ENCODE assay signal across 29 mouse cellular contexts in the genomic region with DNA sequence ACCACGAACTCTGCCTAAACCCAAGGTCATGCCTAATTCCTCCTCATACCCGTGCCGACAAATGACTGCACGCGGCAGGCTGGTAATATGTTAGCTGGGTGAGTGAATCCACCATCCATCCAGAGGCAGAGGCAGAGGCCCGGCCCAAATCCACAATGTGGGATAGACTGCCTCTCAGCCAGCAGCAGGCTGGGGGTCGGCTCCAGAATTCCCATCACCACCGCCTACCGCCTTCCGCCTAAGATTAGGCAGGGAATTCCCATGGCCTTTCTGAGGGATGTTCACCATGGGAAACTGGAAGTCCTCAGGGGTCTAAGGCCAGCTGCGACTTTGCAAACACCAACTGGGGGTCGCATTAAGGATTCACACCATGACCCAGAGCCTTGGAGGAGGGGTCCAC. TPM values are rescaled to one million over a fixed set of nuclear protein-coding genes. Genes with fewer than 3 reads are reported as not detected.
DNase-seq lines count a peak whose midpoint lies in the region; ATAC-seq and TF ChIP-seq lines count a peak whose summit lies in the region.
"Had no signal": no experiment of that assay in that cellular context is flagged by ENCODE, and none has a peak within 500 bp of the region (broad histone marks: within the 10 kb centered on the region; RNA-seq: fewer than 3 reads in every experiment).

No protein-coding gene starts in this region.

- WGBS in midbrain, embryonic 16.5 days = 27% methylated on average over 12 of the region's 12 CpGs
- 33% methylated on average over 12 of the region's 12 CpGs for WGBS in midbrain, postnatal 0 days
- WGBS in hindbrain, embryonic 14.5 days = 11% methylated on average over 12 of the region's 12 CpGs
- 6% methylated on average over 12 of the region's 12 CpGs for WGBS in neural tube, embryonic 14.5 days

- no peak overlapping the region for H3K4me3 ChIP-seq in layer of hippocampus, adult 2 months
- H3K4me3 ChIP-seq in midbrain, embryonic 16.5 days (ENCODE audit: low read depth, low read length) = no peak overlapping the region
- no peak overlapping the region for H3K4me3 ChIP-seq in midbrain, postnatal 0 days (ENCODE audit: low read depth, low read length)
- H3K4me3 ChIP-seq in hindbrain, embryonic 14.5 days (replicated peaks; ENCODE audit: low read length) = no peak overlapping the region
- no peak overlapping the region for H3K4me3 ChIP-seq in neural tube, embryonic 14.5 days (ENCODE audit: low read depth, low read length)
- H3K4me3 ChIP-seq: embryonic facial prominence, embryonic 10.5 days; embryonic facial prominence, embryonic 15.5 days; forebrain, embryonic 12.5 days; heart, embryonic 13.5 days; intestine, embryonic 15.5 days; limb, embryonic 12.5 days; liver, embryonic 15.5 days; megakaryocyte, embryonic 14.5 days had no signal

- peaks cover 27% of the 10 kb centered on the region for H3K4me1 ChIP-seq in midbrain, embryonic 16.5 days (ENCODE audit: control insufficient read depth, insufficient read depth, low read length)
- H3K4me1 ChIP-seq in midbrain, postnatal 0 days (ENCODE audit: insufficient read depth, low read length) = peaks cover 4% of the 10 kb centered on the region; the same call in 1 of the 2 replicates
- peaks cover 40% of the 10 kb centered on the region for H3K4me1 ChIP-seq in hindbrain, embryonic 14.5 days (replicated peaks; ENCODE audit: control insufficient read depth, insufficient read depth, low read length)
- H3K4me1 ChIP-seq in neural tube, embryonic 14.5 days (ENCODE audit: control insufficient read depth, insufficient read depth, low read length) = peaks cover 30% of the 10 kb centered on the region
- H3K4me1 ChIP-seq: embryonic facial prominence, embryonic 15.5 days; intestine, embryonic 15.5 days; liver, embryonic 15.5 days had no signal

- H3K4me2 ChIP-seq in midbrain, embryonic 16.5 days (ENCODE audit: low read length) = no peak overlapping the region
- no peak overlapping the region for H3K4me2 ChIP-seq in midbrain, postnatal 0 days (ENCODE audit: low read depth, low read length, poor library complexity, severe bottlenecking)
- peak overlapping the region; percentile 12; the same call in 1 of the 2 replicates for H3K4me2 ChIP-seq in hindbrain, embryonic 14.5 days (replicated peaks)
- peak overlapping the region; percentile 11; the same call in 1 of the 2 replicates for H3K4me2 ChIP-seq in neural tube, embryonic 14.5 days (ENCODE audit: low read depth, low read length)
- H3K4me2 ChIP-seq: embryonic facial prominence, embryonic 15.5 days; forebrain, embryonic 12.5 days; heart, embryonic 13.5 days; intestine, embryonic 15.5 days; limb, embryonic 12.5 days; liver, embryonic 15.5 days had no signal

- no peak for DNase-seq in layer of hippocampus, adult 2 months (ENCODE audit: low spot score in 2 of 2)
- no peak for DNase-seq in layer of hippocampus, adult 8-10 months (ENCODE audit: low spot score in 2 of 2)
- DNase-seq in midbrain, postnatal 0 days (ENCODE audit: low spot score) = no peak
- DNase-seq in hindbrain, embryonic 14.5 days (ENCODE audit: low spot score) = no peak
- no peak for DNase-seq in thymus, postnatal 36 days
- no peak for DNase-seq in frontal cortex, postnatal 25 days (ENCODE audit: low spot score in 2 of 2)
- DNase-seq: adrenal gland, postnatal 14 days; cerebellum, adult 11 months; cerebellum, adult 9-10 months; cerebellum, postnatal 36 days; forebrain, postnatal 0 days; gastrocnemius, postnatal 10 days; heart, postnatal 10 days; kidney, adult 8-10 months; lung, postnatal 36 days had no signal

- ATAC-seq in midbrain, embryonic 16.5 days = no peak
- ATAC-seq in midbrain, postnatal 0 days (ENCODE audit: low FRiP score) = no peak
- ATAC-seq in hindbrain, embryonic 14.5 days (ENCODE audit: low FRiP score) = 0 out of 2 replicates have a peak, but pooled peaks have one; percentile 10
- ATAC-seq in neural tube, embryonic 14.5 days (ENCODE audit: low read depth) = peak; percentile 36; the same call in 1 of the 2 replicates
- ATAC-seq: CD4-positive, CD25-positive, alpha-beta regulatory T cell, adult 4 months; forebrain, postnatal 0 days; intestine, embryonic 15.5 days had no signal

- no peak for TF ChIP-seq CTCF in layer of hippocampus, adult 2 months (conservative IDR thresholded peaks at IDR 0.05)
- TF ChIP-seq CTCF in midbrain, postnatal 0 days (IDR thresholded peaks at IDR 0.05) = no peak

- no peaks in the 10 kb centered on the region for H3K9me3 ChIP-seq in midbrain, embryonic 16.5 days (replicated peaks; ENCODE audit: control insufficient read depth, low read length, poor library complexity, severe bottlenecking)
- H3K9me3 ChIP-seq in midbrain, postnatal 0 days (ENCODE audit: low read length) = no peaks in the 10 kb centered on the region
- H3K9me3 ChIP-seq in hindbrain, embryonic 14.5 days (ENCODE audit: control insufficient read depth, low read length) = no peaks in the 10 kb centered on the region
- no peaks in the 10 kb centered on the region for H3K9me3 ChIP-seq in neural tube, embryonic 14.5 days (ENCODE audit: control insufficient read depth, low read length)
- H3K9me3 ChIP-seq: embryonic facial prominence, embryonic 10.5 days; embryonic facial prominence, embryonic 15.5 days; forebrain, embryonic 12.5 days; heart, embryonic 13.5 days; intestine, embryonic 15.5 days; limb, embryonic 12.5 days; liver, embryonic 15.5 days; megakaryocyte, embryonic 14.5 days had no signal

- H3K36me3 ChIP-seq in midbrain, embryonic 16.5 days (ENCODE audit: control insufficient read depth, insufficient read depth, low read length) = no peaks in the 10 kb centered on the region
- H3K36me3 ChIP-seq in midbrain, postnatal 0 days (ENCODE audit: insufficient read depth, low read length) = no peaks in the 10 kb centered on the region
- no peaks in the 10 kb centered on the region; the same call in 1 of the 2 replicates for H3K36me3 ChIP-seq in hindbrain, embryonic 14.5 days (replicated peaks; ENCODE audit: control insufficient read depth, insufficient read depth)
- no peaks in the 10 kb centered on the region for H3K36me3 ChIP-seq in neural tube, embryonic 14.5 days (ENCODE audit: control insufficient read depth, insufficient read depth, low read length)
- H3K36me3 ChIP-seq: embryonic facial prominence, embryonic 10.5 days; embryonic facial prominence, embryonic 15.5 days; forebrain, embryonic 12.5 days; heart, embryonic 13.5 days; intestine, embryonic 15.5 days; limb, embryonic 12.5 days; liver, embryonic 15.5 days had no signal

- no peaks in the 10 kb centered on the region for H3K27me3 ChIP-seq in midbrain, embryonic 16.5 days (ENCODE audit: control insufficient read depth, insufficient read depth, low read depth, low read length)
- no peaks in the 10 kb centered on the region for H3K27me3 ChIP-seq in midbrain, postnatal 0 days (ENCODE audit: insufficient read depth, low read length)
- H3K27me3 ChIP-seq in hindbrain, embryonic 14.5 days (ENCODE audit: control insufficient read depth, insufficient read depth, low read length) = peaks cover 3% of the 10 kb centered on the region; the same call in 1 of the 2 replicates
- H3K27me3 ChIP-seq in neural tube, embryonic 14.5 days (ENCODE audit: control insufficient read depth, insufficient read depth, low read length) = no peaks in the 10 kb centered on the region
- H3K27me3 ChIP-seq: intestine, embryonic 15.5 days; liver, embryonic 15.5 days had no signal

- H3K27ac ChIP-seq in layer of hippocampus, adult 2 months = peak overlapping the region; percentile 32; the same call in 1 of the 2 replicates
- no peak overlapping the region for H3K27ac ChIP-seq in midbrain, embryonic 16.5 days (ENCODE audit: low read length)
- no peak overlapping the region for H3K27ac ChIP-seq in midbrain, postnatal 0 days (ENCODE audit: low read depth, low read length)
- no peak overlapping the region for H3K27ac ChIP-seq in hindbrain, embryonic 14.5 days
- peak overlapping the region; percentile 40 for H3K27ac ChIP-seq in neural tube, embryonic 14.5 days (ENCODE audit: low read depth, low read length)
- H3K27ac ChIP-seq: embryonic facial prominence, embryonic 10.5 days; embryonic facial prominence, embryonic 15.5 days; forebrain, embryonic 12.5 days; heart, embryonic 13.5 days; intestine, embryonic 15.5 days; kidney, postnatal 0 days; limb, embryonic 12.5 days; liver, embryonic 15.5 days had no signal

- 0 out of 2 replicates have a peak overlapping the region, but pooled peaks have one; percentile 20 for H3K9ac ChIP-seq in midbrain, embryonic 16.5 days (ENCODE audit: low read depth, low read length)
- no peak overlapping the region for H3K9ac ChIP-seq in midbrain, postnatal 0 days (replicated peaks; ENCODE audit: low read length, poor library complexity, severe bottlenecking)
- H3K9ac ChIP-seq in hindbrain, embryonic 14.5 days = peak overlapping the region; percentile 24; the same call in 1 of the 2 replicates
- no peak overlapping the region; the same call in 1 of the 2 replicates for H3K9ac ChIP-seq in neural tube, embryonic 14.5 days (replicated peaks; ENCODE audit: low read depth, low read length)
- H3K9ac ChIP-seq: embryonic facial prominence, embryonic 15.5 days; forebrain, embryonic 12.5 days; forebrain, postnatal 0 days; heart, embryonic 13.5 days; intestine, embryonic 15.5 days; limb, embryonic 12.5 days; liver, embryonic 15.5 days had no signal

RNA-seq across cellular contexts. Expression of a gene that starts 38.0 kb away (rescaled TPM):
- total RNA-seq in layer of hippocampus, adult 2 months (2021) = 100 to 1,000 TPM; 232 to 244 TPM
- 100 to 1,000 TPM; 184 to 232 (median 208) TPM for total RNA-seq in layer of hippocampus, adult 8-10 months (2022)
- 18.2 and 21.4 TPM in 2 replicates for polyA plus RNA-seq in midbrain, embryonic 16.5 days (2015; fragmentation: Nextera tagmentation; extraction: Ambion mirVana)
- 72.3 and 74.2 TPM in 2 replicates for total RNA-seq in midbrain, postnatal 0 days (2014; rRNA removed)
- 15.4 and 17.0 TPM in 2 replicates for polyA plus RNA-seq in midbrain, postnatal 0 days (2015; fragmentation: Nextera tagmentation; extraction: Ambion mirVana)
- 31.7 and 36.4 TPM in 2 replicates for polyA plus RNA-seq in hindbrain, embryonic 14.5 days (2014; fragmentation: Nextera tagmentation; extraction: Ambion mirVana)
- 38.5 and 53.5 TPM in 2 replicates for polyA plus RNA-seq in neural tube, embryonic 14.5 days (2014; fragmentation: Nextera tagmentation; extraction: Ambion mirVana)
- total RNA-seq: hematopoietic stem cell, adult 5-6 weeks; neutrophil, adult 5-6 weeks had no signal
- polyA plus RNA-seq: CD4-positive, CD25-positive, alpha-beta regulatory T cell, adult 4 months had no signal

Comparison
In these comparisons a context has a peak if more than half of its experiments do, and no peak if none do; other contexts are left out.
1. H3K9ac ChIP-seq: peak in midbrain, embryonic 16.5 days (single experiment) and hindbrain, embryonic 14.5 days (single experiment); none in midbrain, postnatal 0 days (single experiment) and neural tube, embryonic 14.5 days (single experiment).
2. H3K27ac ChIP-seq: peak in layer of hippocampus, adult 2 months (single experiment) and neural tube, embryonic 14.5 days (single experiment); none in midbrain, embryonic 16.5 days (single experiment), midbrain, postnatal 0 days (single experiment) and hindbrain, embryonic 14.5 days (single experiment).
3. ATAC-seq: peak in hindbrain, embryonic 14.5 days (single experiment) and neural tube, embryonic 14.5 days (single experiment); none in midbrain, embryonic 16.5 days (single experiment) and midbrain, postnatal 0 days (single experiment).
4. H3K4me2 ChIP-seq: peak in hindbrain, embryonic 14.5 days (single experiment) and neural tube, embryonic 14.5 days (single experiment); none in midbrain, embryonic 16.5 days (single experiment) and midbrain, postnatal 0 days (single experiment).